Mouse (Mus musculus): ENCODE results near the gene Man2b1. TPM values are rescaled to one million over a fixed set of nuclear protein-coding genes. Genes with fewer than 3 reads are reported as not detected.

Gene Man2b1
- polyA plus RNA-seq, 1 experiment: 7.6 TPM

- Histone ChIP-seq H3K79me2 (ENCODE audit: control insufficient read depth, insufficient read depth) (peaks cover 46% of the 10 kb centered on the region), H3K36me3 (ENCODE audit: control insufficient read depth, insufficient read depth) (peaks cover 64% of the 10 kb centered on the region), H3K27me3 (ENCODE audit: control insufficient read depth, insufficient read depth, insufficient read length) (no peaks in the 10 kb centered on the region), H3K4me3 (no peak overlapping the region), H3ac (ENCODE audit: control insufficient read depth, insufficient read length) (no peak overlapping the region), H3K4me2 (ENCODE audit: low read depth) (no peak overlapping the region)
- TF ChIP-seq REST (IDR thresholded peaks at IDR 0.05; ENCODE audit: insufficient read depth, insufficient read length) (no peak), SRF (IDR thresholded peaks at IDR 0.05; ENCODE audit: control insufficient read depth, insufficient read length, low read depth) (no peak), TCF3 (IDR thresholded peaks at IDR 0.05; ENCODE audit: insufficient read length, low read depth) (no peak), USF1 (IDR thresholded peaks at IDR 0.05; ENCODE audit: low read depth) (no peak), POLR2A (IDR thresholded peaks at IDR 0.05; ENCODE audit: insufficient read length, low read depth) (no peak), MYOD1 (IDR thresholded peaks at IDR 0.05; ENCODE audit: control insufficient read depth in 1 of 3, insufficient read length in 2 of 3, low read depth in 2 of 3) (no peak), E2F4 (IDR thresholded peaks at IDR 0.05; ENCODE audit: insufficient read depth) (no peak), CEBPB (IDR thresholded peaks at IDR 0.05; ENCODE audit: insufficient read depth, poor library complexity, severe bottlenecking) (no peak), POLR2AphosphoS2 (IDR thresholded peaks at IDR 0.05; ENCODE audit: insufficient read length, low read depth) (no peak), TCF12 (IDR thresholded peaks at IDR 0.05; ENCODE audit: insufficient read depth, poor library complexity, severe bottlenecking) (no peak), MAX (IDR thresholded peaks at IDR 0.05; ENCODE audit: low read depth) (no peak), MYOG (IDR thresholded peaks at IDR 0.05; ENCODE audit: control insufficient read depth in 1 of 3, insufficient read depth in 1 of 3, insufficient read length in 2 of 3, low read depth in 2 of 3) (no peak)
Observed at GRCm38 (mm10) chr8:85043619-85044018, 39.5 kb upstream of the Man2b1 start.

- no peaks in the 10 kb centered on the region for H3K27me3 ChIP-seq (ENCODE audit: control insufficient read depth, insufficient read depth, insufficient read length)
- TF ChIP-seq TCF3 (IDR thresholded peaks at IDR 0.05; ENCODE audit: insufficient read length, low read depth): no peak
- TF ChIP-seq MAX (IDR thresholded peaks at IDR 0.05; ENCODE audit: low read depth): no peak
- no peak for TF ChIP-seq MYOG (IDR thresholded peaks at IDR 0.05; ENCODE audit: control insufficient read depth in 1 of 3, insufficient read depth in 1 of 3, insufficient read length in 2 of 3, low read depth in 2 of 3)
- TF ChIP-seq MYOD1 (IDR thresholded peaks at IDR 0.05; ENCODE audit: control insufficient read depth in 1 of 3, insufficient read length in 2 of 3, low read depth in 2 of 3): no peak
- no peak for TF ChIP-seq TCF12 (IDR thresholded peaks at IDR 0.05; ENCODE audit: insufficient read depth, poor library complexity, severe bottlenecking)
- TF ChIP-seq POLR2A (IDR thresholded peaks at IDR 0.05; ENCODE audit: insufficient read length, low read depth): no peak
- no peak for TF ChIP-seq POLR2AphosphoS2 (IDR thresholded peaks at IDR 0.05; ENCODE audit: insufficient read length, low read depth)
- H3K79me2 ChIP-seq (ENCODE audit: control insufficient read depth, insufficient read depth): no peaks in the 10 kb centered on the region
- H3K4me2 ChIP-seq (ENCODE audit: low read depth): no peak overlapping the region
- no peak overlapping the region for H3K4me3 ChIP-seq
- H3K36me3 ChIP-seq (ENCODE audit: control insufficient read depth, insufficient read depth): peaks cover 7% of the 10 kb centered on the region
- H3ac ChIP-seq (ENCODE audit: control insufficient read depth, insufficient read length): no peak overlapping the region
Observed at GRCm38 (mm10) chr8:85057367-85057766, 25.7 kb upstream of the Man2b1 start.

GRCm38 (mm10) chr8:85059879-85060616 is 23.0 kb upstream of the Man2b1 start, which contains the start of gene Fbxw9:
Gene Fbxw9 (plus strand): TSS chr8:85060055.
- TF ChIP-seq POLR2A (IDR thresholded peaks at IDR 0.05; ENCODE audit: insufficient read length, low read depth) (peak; percentile 28), POLR2AphosphoS2 (IDR thresholded peaks at IDR 0.05; ENCODE audit: insufficient read length, low read depth) (peak; percentile 67), REST (IDR thresholded peaks at IDR 0.05; ENCODE audit: insufficient read depth, insufficient read length) (no peak), MYOG (IDR thresholded peaks at IDR 0.05; ENCODE audit: control insufficient read depth in 1 of 3, insufficient read depth in 1 of 3, insufficient read length in 2 of 3, low read depth in 2 of 3) (peak in 1 of 3 experiments; percentile 29), MYOD1 (IDR thresholded peaks at IDR 0.05; ENCODE audit: control insufficient read depth in 1 of 3, insufficient read length in 2 of 3, low read depth in 2 of 3) (peak in 1 of 3 experiments; percentile 3)
- H3K36me3 ChIP-seq (ENCODE audit: control insufficient read depth, insufficient read depth): no peaks in the 10 kb centered on the region
- H3K79me2 ChIP-seq (ENCODE audit: control insufficient read depth, insufficient read depth): no peaks in the 10 kb centered on the region
- peak within 1 kb of the TSS; percentile 73 for H3K4me2 ChIP-seq (ENCODE audit: low read depth)
- H3K27me3 ChIP-seq (ENCODE audit: control insufficient read depth, insufficient read depth, insufficient read length): no peaks in the 10 kb centered on the region
- peak within 1 kb of the TSS; percentile 20 for H3ac ChIP-seq (ENCODE audit: control insufficient read depth, insufficient read length)
- H3K4me3 ChIP-seq: peak within 1 kb of the TSS; percentile 54

GRCm38 (mm10) chr8:85062603-85063002 is 20.5 kb upstream of the Man2b1 start:
- Histone ChIP-seq H3ac (ENCODE audit: control insufficient read depth, insufficient read length) (no peak overlapping the region), H3K36me3 (ENCODE audit: control insufficient read depth, insufficient read depth) (no peaks in the 10 kb centered on the region), H3K4me3 (no peak overlapping the region), H3K4me2 (ENCODE audit: low read depth) (no peak overlapping the region), H3K27me3 (ENCODE audit: control insufficient read depth, insufficient read depth, insufficient read length) (no peaks in the 10 kb centered on the region), H3K79me2 (ENCODE audit: control insufficient read depth, insufficient read depth) (no peaks in the 10 kb centered on the region)
- no peak for TF ChIP-seq MYOD1 (IDR thresholded peaks at IDR 0.05; ENCODE audit: control insufficient read depth in 1 of 3, insufficient read length in 2 of 3, low read depth in 2 of 3)
- no peak for TF ChIP-seq REST (IDR thresholded peaks at IDR 0.05; ENCODE audit: insufficient read depth, insufficient read length)
- TF ChIP-seq MAX (IDR thresholded peaks at IDR 0.05; ENCODE audit: low read depth): no peak

- TF ChIP-seq POLR2AphosphoS2 (IDR thresholded peaks at IDR 0.05; ENCODE audit: insufficient read length, low read depth) (no peak), MYOG (IDR thresholded peaks at IDR 0.05; ENCODE audit: control insufficient read depth in 1 of 3, insufficient read depth in 1 of 3, insufficient read length in 2 of 3, low read depth in 2 of 3) (no peak), TCF3 (IDR thresholded peaks at IDR 0.05; ENCODE audit: insufficient read length, low read depth) (no peak), E2F4 (IDR thresholded peaks at IDR 0.05; ENCODE audit: insufficient read depth) (no peak), USF1 (IDR thresholded peaks at IDR 0.05; ENCODE audit: low read depth) (no peak), SRF (IDR thresholded peaks at IDR 0.05; ENCODE audit: control insufficient read depth, insufficient read length, low read depth) (no peak), MAX (IDR thresholded peaks at IDR 0.05; ENCODE audit: low read depth) (no peak), POLR2A (IDR thresholded peaks at IDR 0.05; ENCODE audit: insufficient read length, low read depth) (no peak)
- Histone ChIP-seq H3K27me3 (ENCODE audit: control insufficient read depth, insufficient read depth, insufficient read length) (no peaks in the 10 kb centered on the region), H3K36me3 (ENCODE audit: control insufficient read depth, insufficient read depth) (no peaks in the 10 kb centered on the region)
Observed at GRCm38 (mm10) chr8:85065213-85065612, 17.9 kb upstream of the Man2b1 start.

More at GRCm38 (mm10) chr8:85065213-85065612, 17.9 kb upstream of the Man2b1 start:
- no peak overlapping the region for H3K4me3 ChIP-seq
- no peak overlapping the region for H3K4me2 ChIP-seq (ENCODE audit: low read depth)
- no peaks in the 10 kb centered on the region for H3K79me2 ChIP-seq (ENCODE audit: control insufficient read depth, insufficient read depth)
- no peak overlapping the region for H3ac ChIP-seq (ENCODE audit: control insufficient read depth, insufficient read length)

Measured in myocyte (in vitro differentiated cells).